In the genomic region with DNA sequence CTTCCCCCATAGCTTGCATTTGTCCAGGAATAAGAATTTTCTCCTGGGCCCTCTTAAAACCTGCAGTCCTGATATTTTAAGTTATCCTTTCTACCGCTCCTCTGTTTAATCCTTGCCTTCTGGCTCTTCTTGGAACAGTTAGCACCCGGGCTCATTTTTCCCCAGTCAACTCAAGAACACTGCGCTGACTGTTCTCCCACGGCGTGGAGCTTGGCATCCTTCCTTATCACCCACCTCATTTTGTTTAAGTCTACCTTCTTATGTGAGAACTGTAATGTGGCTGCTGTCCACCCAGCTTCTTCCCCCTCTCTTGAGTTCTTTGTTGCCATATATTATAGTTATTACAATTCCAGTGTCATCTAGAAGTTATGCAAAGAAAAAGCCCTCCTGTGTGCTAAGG, we compare ENCODE assay signal across 29 mouse cellular contexts. TPM values are rescaled to one million over a fixed set of nuclear protein-coding genes. Genes with fewer than 3 reads are reported as not detected.
A peak's percentile ranks its signal among the peaks of the same experiment; 100 is the strongest.
DNase-seq lines count a peak whose midpoint lies in the region; ATAC-seq and TF ChIP-seq lines count a peak whose summit lies in the region.
"Had no signal": no experiment of that assay in that cellular context is flagged by ENCODE, and none has a peak within 500 bp of the region (broad histone marks: within the 10 kb centered on the region; RNA-seq: fewer than 3 reads in every experiment).

No protein-coding gene starts in this region.

- no peak overlapping the region for H3K9ac ChIP-seq in limb, embryonic 15.5 days
- no peak overlapping the region for H3K9ac ChIP-seq in neural tube, embryonic 15.5 days (replicated peaks)
- no peak overlapping the region for H3K9ac ChIP-seq in intestine, postnatal 0 days (ENCODE audit: low read depth, low read length)
- H3K9ac ChIP-seq: forebrain, postnatal 0 days; hindbrain, embryonic 15.5 days; intestine, embryonic 15.5 days; liver, embryonic 15.5 days; lung, embryonic 15.5 days; midbrain, embryonic 15.5 days; neural tube, embryonic 12.5 days had no signal

- intact Hi-C loops in left cerebral cortex, postnatal 25 days (cut with DNase I), result no loop called here

- no peak for ATAC-seq in limb, embryonic 15.5 days (ENCODE audit: insufficient number of reproducible peaks, low FRiP score, low TSS enrichment, low read depth)
- no peak for ATAC-seq in neural tube, embryonic 15.5 days (ENCODE audit: low FRiP score)
- ATAC-seq in intestine, postnatal 0 days, result no peak
- ATAC-seq: forebrain, postnatal 0 days; intestine, embryonic 15.5 days; midbrain, embryonic 15.5 days had no signal

- H3K27ac ChIP-seq in limb, embryonic 15.5 days, result peak overlapping the region; percentile 81
- no peak overlapping the region for H3K27ac ChIP-seq in neural tube, embryonic 15.5 days (replicated peaks)
- H3K27ac ChIP-seq in intestine, postnatal 0 days (ENCODE audit: low read depth, low read length), result no peak overlapping the region
- H3K27ac ChIP-seq: forebrain, embryonic 10.5 days; hindbrain, embryonic 15.5 days; intestine, embryonic 15.5 days; liver, embryonic 15.5 days; lung, embryonic 15.5 days; midbrain, embryonic 15.5 days; neural tube, embryonic 12.5 days had no signal

- DNase-seq in frontal cortex, postnatal 36 days (ENCODE audit: low spot score in 2 of 2), result peak; percentile 61 to 69
- no peak for DNase-seq in frontal cortex, postnatal 25 days (ENCODE audit: low spot score in 2 of 2)
- DNase-seq in brain, adult 2 months (ENCODE audit: low read depth, low spot score), result peak; percentile 85
- DNase-seq in left cerebral cortex, postnatal 25 days (ENCODE audit: low spot score in 2 of 2), result peak; percentile 42 to 90
- DNase-seq in urinary bladder, adult 18-20 months (ENCODE audit: low spot score in 2 of 2), result no peak
- DNase-seq: adrenal gland, postnatal 25 days; cerebellum, adult 9-10 months; forebrain, postnatal 0 days; gastrocnemius, postnatal 14 days; heart, adult 11 months; kidney, postnatal 36 days; liver; lung, postnatal 4 days; retina, postnatal 1 day; spleen, adult 18-20 months; thymus, adult 2 months; thymus, postnatal 4 days had no signal

- H3K4me3 ChIP-seq in limb, embryonic 15.5 days, result no peak overlapping the region
- H3K4me3 ChIP-seq in neural tube, embryonic 15.5 days (replicated peaks), result no peak overlapping the region
- no peak overlapping the region for H3K4me3 ChIP-seq in intestine, postnatal 0 days (ENCODE audit: low read depth, low read length)
- H3K4me3 ChIP-seq: forebrain, embryonic 10.5 days; hindbrain, embryonic 15.5 days; intestine, embryonic 15.5 days; liver, embryonic 15.5 days; lung, embryonic 15.5 days; midbrain, embryonic 15.5 days; neural tube, embryonic 12.5 days had no signal

- H3K9me3 ChIP-seq in limb, embryonic 15.5 days, result no peaks in the 10 kb centered on the region
- no peaks in the 10 kb centered on the region for H3K9me3 ChIP-seq in neural tube, embryonic 15.5 days (replicated peaks)
- H3K9me3 ChIP-seq in intestine, postnatal 0 days (ENCODE audit: control insufficient read depth), result no peaks in the 10 kb centered on the region
- H3K9me3 ChIP-seq: forebrain, embryonic 10.5 days; hindbrain, embryonic 15.5 days; intestine, embryonic 15.5 days; liver, embryonic 15.5 days; lung, embryonic 15.5 days; midbrain, embryonic 15.5 days; neural tube, embryonic 12.5 days had no signal

- TF ChIP-seq CTCF in intestine, postnatal 0 days (IDR thresholded peaks at IDR 0.05; ENCODE audit: low read depth), result no peak

- no peak overlapping the region for H3K4me2 ChIP-seq in limb, embryonic 15.5 days
- H3K4me2 ChIP-seq in neural tube, embryonic 15.5 days, result no peak overlapping the region
- H3K4me2 ChIP-seq in intestine, postnatal 0 days (replicated peaks; ENCODE audit: low read depth), result no peak overlapping the region
- H3K4me2 ChIP-seq: heart, embryonic 11.5 days; hindbrain, embryonic 15.5 days; intestine, embryonic 15.5 days; liver, embryonic 15.5 days; lung, embryonic 15.5 days; midbrain, embryonic 15.5 days; neural tube, embryonic 12.5 days had no signal

- WGBS in limb, embryonic 15.5 days, result 59% methylated on average over 5 of the region's 5 CpGs
- WGBS in neural tube, embryonic 15.5 days, result 87% methylated on average over 5 of the region's 5 CpGs
- 91% methylated on average over 5 of the region's 5 CpGs for WGBS in intestine, postnatal 0 days

- no peaks in the 10 kb centered on the region for H3K27me3 ChIP-seq in limb, embryonic 15.5 days
- H3K27me3 ChIP-seq in neural tube, embryonic 15.5 days (replicated peaks), result no peaks in the 10 kb centered on the region
- no peaks in the 10 kb centered on the region for H3K27me3 ChIP-seq in intestine, postnatal 0 days (replicated peaks; ENCODE audit: control insufficient read depth, insufficient read depth, low read length)
- H3K27me3 ChIP-seq: hindbrain, embryonic 15.5 days; intestine, embryonic 15.5 days; liver, embryonic 15.5 days; lung, embryonic 15.5 days; midbrain, embryonic 15.5 days; neural tube, embryonic 12.5 days had no signal

- H3K4me1 ChIP-seq in limb, embryonic 15.5 days, result peaks cover 27% of the 10 kb centered on the region
- peaks cover 16% of the 10 kb centered on the region for H3K4me1 ChIP-seq in neural tube, embryonic 15.5 days
- no peaks in the 10 kb centered on the region for H3K4me1 ChIP-seq in intestine, postnatal 0 days (replicated peaks; ENCODE audit: control insufficient read depth, insufficient read depth, low read length)
- H3K4me1 ChIP-seq: intestine, embryonic 15.5 days; liver, embryonic 15.5 days; neural tube, embryonic 12.5 days had no signal

- H3K36me3 ChIP-seq in limb, embryonic 15.5 days, result no peaks in the 10 kb centered on the region
- H3K36me3 ChIP-seq in neural tube, embryonic 15.5 days, result no peaks in the 10 kb centered on the region
- no peaks in the 10 kb centered on the region for H3K36me3 ChIP-seq in intestine, postnatal 0 days (ENCODE audit: control insufficient read depth, insufficient read depth)
- H3K36me3 ChIP-seq: forebrain, embryonic 10.5 days; hindbrain, embryonic 15.5 days; intestine, embryonic 15.5 days; liver, embryonic 15.5 days; lung, embryonic 15.5 days; midbrain, embryonic 15.5 days; neural tube, embryonic 12.5 days had no signal

RNA-seq across cellular contexts. Expression of a gene that starts 25.1 kb away (rescaled TPM):
- 10 to 100 TPM; 17.6 to 18.1 TPM for total RNA-seq in left cerebral cortex, postnatal 25 days (2021)
- 2.2 and 3.3 TPM in 2 replicates for polyA plus RNA-seq in limb, embryonic 15.5 days (2015; fragmentation: Nextera tagmentation; extraction: Ambion mirVana)
- polyA plus RNA-seq in neural tube, embryonic 15.5 days (2015; fragmentation: Nextera tagmentation; extraction: Ambion mirVana), result 21.5 and 21.9 TPM in 2 replicates
- polyA plus RNA-seq in intestine, postnatal 0 days (2015; fragmentation: Nextera tagmentation; extraction: Ambion mirVana), result 0.87 and 0.92 TPM in 2 replicates
- total RNA-seq: hematopoietic stem cell, adult 5-6 weeks had no signal

Comparison
In these comparisons a context has a peak if more than half of its experiments do, and no peak if none do; other contexts are left out.
1. DNase-seq: peak in frontal cortex, postnatal 36 days (2 of 2), brain, adult 2 months (single experiment) and left cerebral cortex, postnatal 25 days (2 of 2); none in frontal cortex, postnatal 25 days (0 of 2) and urinary bladder, adult 18-20 months (0 of 2).